Mouse (Mus musculus) left cerebral cortex, postnatal 14 days (tissue): ENCODE data around the gene Znrf3. TPM values are rescaled to one million over a fixed set of nuclear protein-coding genes. Genes with fewer than 3 reads are reported as not detected.

Experiments
- DNase-seq, 2 experiments: peaks; one replicate each; pipeline ENCODE4 v3.0.0; 2021 to 2022; ENCODE audit warnings: low spot score in 2 of 2, mixed read lengths in 1 of 2
- intact Hi-C: fragments of 180-260 bp; cut with DNase I; formaldehyde crosslinking; loops from one replicate; pipeline ENCODE4 v1.15.1; 2025
- total RNA-seq, 2 experiments: library from RNA; stranded (reverse); gene quantifications; 2 replicates each; pipeline ENCODE4 v1.2.3; 2021

Gene Znrf3
- total RNA-seq, 2 experiments from 2014 or later = 22.1 to 23.9 TPM

DNA sequence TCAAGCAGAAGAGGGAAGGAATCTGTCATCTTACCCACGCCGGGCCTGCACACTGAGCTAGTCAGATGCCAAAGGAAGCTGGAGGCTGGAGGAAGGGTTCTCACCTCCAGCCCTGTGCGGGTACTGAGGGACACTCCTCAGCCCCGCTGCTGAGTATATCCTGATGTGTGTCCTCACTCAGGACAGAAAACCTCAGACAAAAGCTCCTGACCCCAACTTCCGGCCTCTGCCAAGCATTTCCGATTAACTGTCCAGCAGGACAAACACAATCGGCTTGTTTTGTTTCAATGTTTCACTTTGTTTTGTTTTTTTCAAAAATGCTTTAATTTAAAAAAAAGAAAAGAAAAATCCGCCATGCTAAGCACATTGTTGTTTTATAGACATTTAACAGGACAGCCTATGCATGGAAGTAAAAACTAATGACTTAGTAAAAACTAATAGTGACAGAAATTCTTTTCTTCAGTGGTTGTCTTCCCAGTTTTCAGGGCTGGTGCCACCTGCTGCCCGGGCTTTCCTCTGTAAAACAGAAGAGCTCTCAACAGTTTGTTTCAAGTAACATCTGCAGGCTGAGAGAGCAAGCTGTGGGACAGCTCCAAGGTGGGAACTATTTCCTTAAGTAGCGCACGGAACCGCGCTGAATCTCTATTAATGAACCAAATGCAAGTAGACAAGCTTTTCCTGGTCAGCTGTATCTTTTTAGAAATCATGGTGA is 187.3 kb downstream of the Znrf3 start:
- no peak for DNase-seq
- intact Hi-C loops = no loop called here

DNA sequence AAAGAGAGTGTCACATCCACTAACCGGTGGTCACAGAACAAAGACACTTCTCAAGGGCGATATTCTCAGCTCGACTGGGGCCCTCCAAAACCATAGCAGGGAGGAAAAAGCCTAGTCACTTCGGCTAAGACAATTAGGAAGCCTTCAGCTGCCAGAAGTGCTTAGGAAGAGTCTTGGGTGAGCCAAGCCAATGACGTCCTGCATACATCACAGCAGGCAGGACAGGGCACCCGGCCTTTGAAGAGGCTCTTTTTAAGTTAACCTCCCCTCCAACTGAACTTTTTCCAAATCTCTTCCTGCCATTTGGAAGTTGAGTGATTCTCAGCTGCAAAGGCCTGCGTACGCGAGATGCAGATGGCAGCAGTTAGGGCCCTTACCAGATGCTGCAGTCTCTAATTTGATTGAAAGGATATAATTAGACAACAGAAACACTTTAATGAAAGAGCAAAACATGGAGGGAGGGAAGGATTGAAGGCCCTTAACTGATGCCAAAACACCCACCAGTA is 189.1 kb downstream of the Znrf3 start:
- intact Hi-C loops = no loop called here
- DNase-seq = no peak

GRCm38 (mm10) chr11:5254016-5254415 is 190.6 kb downstream of the Znrf3 start:
- DNase-seq = no peak
- intact Hi-C loops = no loop called here

- intact Hi-C loops = no loop called here
Measured at GRCm38 (mm10) chr11:5253528-5253927, 191.1 kb downstream of the Znrf3 start.

DNA sequence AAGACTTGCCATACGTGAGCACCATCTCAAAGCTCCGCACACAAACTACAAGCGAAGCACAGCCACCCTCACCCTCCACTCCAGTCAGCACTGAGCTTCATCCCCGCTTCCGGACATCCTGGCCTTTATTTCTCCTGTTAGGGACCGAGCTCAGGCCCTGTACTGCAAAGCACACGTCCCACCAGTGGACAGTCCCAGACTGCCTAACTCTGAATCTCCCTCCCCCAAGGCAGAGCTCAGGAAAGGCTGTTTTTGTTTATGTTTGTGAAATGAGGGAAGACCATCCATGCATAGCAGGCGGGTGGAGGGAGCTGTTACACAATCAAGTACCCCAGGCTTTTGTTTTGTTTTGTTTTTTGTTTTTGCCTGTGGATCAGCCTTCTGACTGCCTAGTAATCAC is 191.9 kb downstream of the Znrf3 start:
- intact Hi-C loops = no loop called here
- DNase-seq = no peak

More at GRCm38 (mm10) chr11:5253528-5253927, 191.1 kb downstream of the Znrf3 start:
- no peak for DNase-seq

- no peak for DNase-seq
- intact Hi-C loops = no loop called here
Measured at GRCm38 (mm10) chr11:5251112-5251511, 193.5 kb downstream of the Znrf3 start.

- intact Hi-C loops = no loop called here
- DNase-seq = no peak
Measured at GRCm38 (mm10) chr11:5248200-5248599, 196.4 kb downstream of the Znrf3 start.

- intact Hi-C loops = no loop called here
- no peak for DNase-seq
Measured at GRCm38 (mm10) chr11:5245431-5245830, 199.2 kb downstream of the Znrf3 start.

GRCm38 (mm10) chr11:5244749-5245130 is 199.9 kb downstream of the Znrf3 start:
- intact Hi-C loops = loop anchor here (5.0 kb wide), 1 partner anchor 62 kb away; no protein-coding TSS in a partner anchor

GRCm38 (mm10) chr11:5243812-5244748 is 200.6 kb downstream of the Znrf3 start:
- DNase-seq = peak; percentile 66 to 79
- intact Hi-C loops = loop anchor here (5.0 kb wide), 1 partner anchor 62 kb away; no protein-coding TSS in a partner anchor

More at GRCm38 (mm10) chr11:5244749-5245130, 199.9 kb downstream of the Znrf3 start:
- peak; percentile 45 to 66 for DNase-seq

GRCm38 (mm10) chr11:5243208-5243607 is 201.4 kb downstream of the Znrf3 start:
- intact Hi-C loops = loop anchor here (5.0 kb wide), 1 partner anchor 61 kb away; no protein-coding TSS in a partner anchor
- no peak for DNase-seq

GRCm38 (mm10) chr11:5242158-5242557 is 202.5 kb downstream of the Znrf3 start:
- intact Hi-C loops = loop anchor here (5.0 kb wide), 1 partner anchor 60 kb away; no protein-coding TSS in a partner anchor
- DNase-seq = no peak

- intact Hi-C loops = loop anchor here (5.0 kb wide), 1 partner anchor 58 kb away; no protein-coding TSS in a partner anchor
- DNase-seq = no peak
Measured at GRCm38 (mm10) chr11:5239706-5240690, 204.6 kb downstream of the Znrf3 start.

Other genes with a start within 250 kb of the Znrf3 start
- gene Kremen1, start 183.3 kb downstream of the Znrf3 start, total RNA-seq = 10 to 100 TPM; 10.6 to 12.7 TPM
- gene Xbp1, start 75.8 kb upstream of the Znrf3 start, total RNA-seq = 10 to 100 TPM; 79.2 to 97.0 TPM
- 10 to 100 TPM; 10.8 to 11.7 TPM for gene Ccdc117, start 97.3 kb upstream of the Znrf3 start, total RNA-seq
- gene Ankrd36, start 124.8 kb upstream of the Znrf3 start, total RNA-seq = not detected